Mouse (Mus musculus) ES-E14 (cell line): ENCODE data around the gene Ipo4. TPM values are rescaled to one million over a fixed set of nuclear protein-coding genes. Genes with fewer than 3 reads are reported as not detected.
A peak's percentile ranks its signal among the peaks of the same experiment; 100 is the strongest.

Experiments used
- DNase-seq: peaks from one replicate; pipeline ENCODE4 v3.0.0-alpha.2; 2013; ENCODE audit warnings: low read depth, low spot score
- H3K27ac ChIP-seq: 2 replicates; pipeline ENCODE4 v1.5.1; 2012; ENCODE audit warnings: low read depth, mild to moderate bottlenecking, low read length, moderate library complexity, mixed read lengths; ENCODE audit not compliant: poor library complexity, insufficient read depth, severe bottlenecking
- H3K36me3 ChIP-seq: 2 replicates; pipeline ENCODE4 v1.6.1; 2012; ENCODE audit warnings: mild to moderate bottlenecking, low read length, moderate library complexity, mixed read lengths; ENCODE audit not compliant: control insufficient read depth, poor library complexity, insufficient read depth, severe bottlenecking
- H3K4me1 ChIP-seq, 2 experiments: fragments of 150-350 bp in 1 of 2; sonication (generic) in 1 of 2; 2 replicates each; pipeline ENCODE4 v1.6.1; 2012; ENCODE audit warnings: low read length in 2 of 2, mild to moderate bottlenecking in 1 of 2, mixed read lengths in 1 of 2; ENCODE audit not compliant: control insufficient read depth in 2 of 2, insufficient read depth in 2 of 2, poor library complexity in 1 of 2
- H3K4me3 ChIP-seq, 2 experiments: fragments of 150-350 bp in 1 of 2; sonication (generic) in 1 of 2; 2 replicates each; pipeline ENCODE4 v1.5.1; 2012; ENCODE audit warnings: low read length in 2 of 2, low read depth in 1 of 2, mild to moderate bottlenecking in 1 of 2, mixed read lengths in 1 of 2; ENCODE audit not compliant: insufficient read depth in 1 of 2, poor library complexity in 1 of 2, severe bottlenecking in 1 of 2
- H3K9ac ChIP-seq: 2 replicates; pipeline ENCODE4 v1.6.1; 2012; ENCODE audit warnings: low read depth, mild to moderate bottlenecking, low read length, mixed read lengths; ENCODE audit not compliant: poor library complexity, insufficient read depth, severe bottlenecking
- H3K9me3 ChIP-seq: fragments of 150-350 bp; sonication (generic); 2 replicates; pipeline ENCODE4 v1.6.1; 2012; ENCODE audit warnings: low read depth, mild to moderate bottlenecking, low read length; ENCODE audit not compliant: control insufficient read depth, insufficient read depth
- CHD2 ChIP-seq: IDR thresholded peaks from 2 replicates; pipeline ENCODE4 v1.6.1; 2014; ENCODE audit warnings: mild to moderate bottlenecking, low read depth, low read length, inconsistent platforms
- HCFC1 ChIP-seq: IDR thresholded peaks from 2 replicates; pipeline ENCODE4 v1.6.1; 2012; ENCODE audit warnings: low read length, inconsistent platforms, borderline replicate concordance; ENCODE audit not compliant: insufficient read depth
- MAFK ChIP-seq: IDR thresholded peaks from 2 replicates; pipeline ENCODE4 v1.6.1; 2014; ENCODE audit warnings: mild to moderate bottlenecking, low read depth, low read length, inconsistent platforms; ENCODE audit not compliant: insufficient read depth
- ZC3H11A ChIP-seq: IDR thresholded peaks from 2 replicates; pipeline ENCODE4 v1.6.1; 2012; ENCODE audit warnings: low read depth, mild to moderate bottlenecking, inconsistent platforms, low read length, borderline replicate concordance
- ZNF384 ChIP-seq: IDR thresholded peaks from 2 replicates; pipeline ENCODE4 v1.6.1; 2012; ENCODE audit warnings: low read depth, low read length, inconsistent platforms
- in situ Hi-C, 2 experiments: fragments of 600-800 bp; cut with MboI; formaldehyde crosslinking; loops; one replicate each; pipeline ENCODE4 v1.15.1; 2025; ENCODE audit warnings: low sequenced_read_pairs in 2 of 2, inconsistent platforms in 1 of 2; ENCODE audit not compliant: unreplicated experiment in 2 of 2
- total RNA-seq: library from RNA; depleted of rRNA; stranded (reverse); fragments of 300-350 nt; gene quantifications from 2 replicates; pipeline ENCODE4 v1.2.3, GENCODE M21; 2012

Gene Ipo4
- total RNA-seq, 1 experiment, result 62.9 TPM

DNA sequence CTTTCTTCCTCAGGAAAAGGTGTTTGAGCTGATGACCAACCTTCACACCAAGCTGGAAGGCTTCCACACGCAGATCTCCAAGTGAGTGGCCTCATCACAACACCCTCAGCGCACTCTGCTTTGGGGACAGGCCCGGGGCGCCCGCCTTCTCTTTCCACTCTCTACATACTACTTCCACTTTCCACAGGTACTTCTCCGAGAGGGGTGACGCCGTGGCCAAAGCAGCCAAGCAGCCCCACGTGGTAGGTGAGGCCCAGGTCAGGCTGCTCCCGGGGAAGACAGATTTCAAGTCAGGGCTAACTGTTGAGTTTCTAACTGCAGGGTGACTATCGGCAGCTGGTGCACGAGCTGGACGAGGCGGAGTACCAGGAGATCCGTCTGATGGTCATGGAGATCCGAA is 55.0 kb downstream of the Ipo4 start:
- no peak overlapping the region for H3K4me3 ChIP-seq
- no peak for TF ChIP-seq MAFK
- TF ChIP-seq ZC3H11A, result no peak
- no peak for TF ChIP-seq HCFC1
- no peak for TF ChIP-seq CHD2
- TF ChIP-seq ZNF384, result no peak
- no peak overlapping the region for H3K9ac ChIP-seq
- in situ Hi-C loops, result no loop called here
- no peaks in the 10 kb centered on the region for H3K9me3 ChIP-seq
- DNase-seq, result no peak
- no peak overlapping the region for H3K27ac ChIP-seq
- H3K4me1 ChIP-seq, result peaks cover 6 to 22% of the 10 kb centered on the region in 2 experiments; a peak in 3 of 4 replicates
- H3K36me3 ChIP-seq, result peaks cover 13% of the 10 kb centered on the region; the same call in 1 of the 2 replicates

DNA sequence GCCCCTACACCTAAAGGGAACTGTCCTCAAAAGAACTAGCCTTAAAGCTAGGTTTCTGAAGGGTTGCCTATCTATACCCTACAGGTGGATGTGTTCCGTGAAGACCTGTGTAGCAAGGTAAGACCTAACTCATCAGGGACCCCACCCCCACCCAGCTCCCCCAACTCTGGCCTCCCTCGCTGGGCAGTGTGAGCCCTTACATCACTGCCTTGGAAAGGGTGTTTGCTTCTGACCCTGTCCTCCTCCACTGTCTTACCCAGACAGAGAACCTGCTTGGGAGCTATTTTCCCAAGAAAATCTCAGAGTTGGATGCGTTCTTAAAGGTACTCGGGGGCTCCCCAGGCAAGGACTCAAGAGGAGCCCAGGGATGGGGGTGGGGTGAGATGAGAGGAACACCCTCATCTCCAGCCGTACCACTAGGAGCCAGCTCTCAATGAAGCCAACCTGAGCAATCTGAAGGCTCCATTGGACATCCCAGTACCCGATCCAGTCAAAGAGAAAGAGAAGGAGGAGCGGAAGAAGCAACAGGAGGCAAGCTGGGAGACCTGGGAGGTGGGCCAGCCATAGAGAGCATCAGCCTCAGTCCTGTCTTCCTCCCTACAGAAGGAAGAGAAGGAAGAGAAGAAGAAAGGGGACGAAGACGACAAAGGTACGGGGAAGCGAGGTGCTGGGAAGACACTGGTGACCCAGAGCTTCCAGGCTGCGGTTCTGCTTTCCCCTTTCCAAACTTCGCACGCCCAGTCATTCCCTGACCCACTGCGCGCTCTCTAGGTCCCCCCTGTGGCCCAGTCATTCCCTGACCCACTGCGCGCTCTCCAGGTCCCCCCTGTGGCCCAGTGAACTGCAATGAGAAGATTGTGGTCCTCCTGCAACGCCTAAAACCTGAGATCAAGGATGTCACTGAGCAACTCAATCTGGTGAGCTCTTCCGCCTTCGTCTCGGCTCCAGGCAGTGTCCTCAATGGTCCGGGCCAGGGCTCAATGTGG is 56.0 kb downstream of the Ipo4 start:
- peaks cover 6 to 25% of the 10 kb centered on the region in 2 experiments; a peak in 3 of 4 replicates for H3K4me1 ChIP-seq
- in situ Hi-C loops, result no loop called here
- no peak for DNase-seq
- peaks cover 13% of the 10 kb centered on the region; the same call in 1 of the 2 replicates for H3K36me3 ChIP-seq
- TF ChIP-seq MAFK (no peak), HCFC1 (no peak), CHD2 (no peak), ZC3H11A (no peak)
- H3K4me3 ChIP-seq, result peak overlapping the region in 1 of 2 experiments; percentile 30; a peak in 1 of 4 replicates
- no peak overlapping the region for H3K27ac ChIP-seq
- H3K9me3 ChIP-seq, result no peaks in the 10 kb centered on the region
- no peak overlapping the region for H3K9ac ChIP-seq

DNA sequence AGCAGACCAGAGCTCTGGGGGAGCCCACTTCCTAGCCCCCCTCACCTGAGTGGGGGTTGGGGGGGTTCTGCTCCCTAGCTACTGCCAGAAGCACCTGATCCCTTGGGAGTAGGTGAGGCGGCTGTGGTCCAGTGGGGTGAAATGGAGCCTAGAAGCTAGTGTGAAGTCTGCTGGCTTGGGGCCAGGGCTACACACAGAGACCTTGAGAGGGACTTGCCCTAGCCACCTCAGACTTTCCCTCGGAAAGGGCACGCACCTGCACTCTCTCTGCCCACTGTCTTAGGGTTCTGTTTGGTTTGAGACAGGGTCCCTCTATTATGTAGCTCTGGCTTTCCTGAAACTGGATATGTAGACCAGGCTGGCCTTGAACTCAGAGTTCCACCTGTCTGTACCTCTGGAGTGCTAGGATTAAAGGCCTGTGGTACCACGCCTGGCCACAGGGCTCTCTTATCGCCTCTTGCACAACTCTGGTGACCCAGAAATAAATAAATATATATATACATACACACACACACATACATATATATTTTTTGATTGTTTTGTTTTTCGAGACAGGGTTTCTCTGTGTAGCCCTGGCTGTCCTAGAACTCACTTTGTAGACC is 57.0 kb downstream of the Ipo4 start:
- 0 out of 2 replicates have a peak overlapping the region, but pooled peaks have one; percentile 35 for H3K27ac ChIP-seq
- H3K4me1 ChIP-seq, result peaks cover 6 to 23% of the 10 kb centered on the region in 2 experiments; a peak in 3 of 4 replicates
- H3K36me3 ChIP-seq, result peaks cover 13% of the 10 kb centered on the region; the same call in 1 of the 2 replicates
- no peak for DNase-seq
- H3K4me3 ChIP-seq, result peak overlapping the region; percentile 65 to 81
- in situ Hi-C loops, result no loop called here
- TF ChIP-seq CHD2 (no peak), HCFC1 (no peak), MAFK (no peak), ZNF384 (no peak), ZC3H11A (no peak)
- no peaks in the 10 kb centered on the region for H3K9me3 ChIP-seq
- H3K9ac ChIP-seq, result peak overlapping the region; percentile 68

DNA sequence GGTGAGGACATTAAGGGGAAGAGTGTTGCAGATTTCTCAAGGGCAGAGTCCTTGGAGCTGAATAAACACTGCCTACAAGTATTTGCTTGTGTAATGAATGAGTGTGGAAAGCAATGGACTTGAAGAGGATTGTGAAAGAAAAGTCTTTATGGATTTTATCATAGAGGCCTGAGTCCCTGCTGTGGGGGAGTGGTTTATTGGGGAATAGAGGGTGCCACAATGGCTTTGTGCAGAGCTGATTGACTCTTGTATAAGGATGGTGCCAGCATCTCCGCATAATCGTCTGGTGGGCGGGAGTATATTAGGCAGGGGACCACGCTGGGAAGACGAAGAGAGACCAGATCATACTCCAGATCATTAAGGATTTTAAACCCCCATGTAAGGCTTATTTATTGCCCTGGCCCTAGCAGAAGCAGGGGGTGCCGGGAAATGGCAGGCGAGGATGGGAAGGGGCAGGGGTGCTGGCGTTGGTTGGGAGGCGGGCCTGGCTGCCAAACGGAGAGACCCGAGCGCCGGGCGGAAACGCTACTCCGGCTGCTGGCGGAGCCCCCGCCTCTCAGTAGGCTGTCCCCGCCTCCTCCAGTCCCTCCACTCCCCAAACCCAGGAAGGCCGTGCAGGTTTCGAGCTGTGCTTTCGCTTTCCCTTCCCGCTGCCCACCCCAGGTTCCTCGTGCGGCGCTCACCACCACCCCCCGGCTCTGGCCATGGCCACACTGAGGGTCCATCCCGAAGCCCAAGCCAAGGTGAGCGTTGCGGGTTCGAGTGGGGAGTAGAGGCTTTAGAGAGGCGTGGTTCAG is 57.7 kb downstream of the Ipo4 start, which contains the start of gene Psme1:
Gene Psme1 (plus strand): TSS at position 253 of the 797 bp plus-strand sequence.
- Histone ChIP-seq H3K9ac (peak within 1 kb of the TSS; percentile 68), H3K27ac (0 out of 2 replicates have a peak within 1 kb of the TSS, but pooled peaks have one; percentile 35), H3K4me1 (peaks cover 6 to 23% of the 10 kb centered on the region in 2 experiments; a peak in 3 of 4 replicates), H3K36me3 (peaks cover 13% of the 10 kb centered on the region; the same call in 1 of the 2 replicates), H3K4me3 (peak within 1 kb of the TSS; percentile 65 to 81), H3K9me3 (no peaks in the 10 kb centered on the region)
- 0 out of 2 replicates have a peak, but pooled peaks have one; percentile 40 for TF ChIP-seq HCFC1
- TF ChIP-seq ZC3H11A, result no peak
- in situ Hi-C loops, result no loop called here
- DNase-seq, result peak; percentile 50
